Mouse (Mus musculus): Measurements from ENCODE around the gene Scd2.

GRCm38 (mm10) chr19:44305701-44306100 is 12.2 kb downstream of the Scd2 start:
- no peak for TF ChIP-seq CTCF (IDR thresholded peaks at IDR 0.05; ENCODE audit: low read depth)
- TF ChIP-seq EP300 (IDR thresholded peaks at IDR 0.05; ENCODE audit: low read depth), result no peak

All from liver, embryonic 14.5 days (tissue).